23 mouse cellular contexts compared by ENCODE assay signal in the genomic region with DNA sequence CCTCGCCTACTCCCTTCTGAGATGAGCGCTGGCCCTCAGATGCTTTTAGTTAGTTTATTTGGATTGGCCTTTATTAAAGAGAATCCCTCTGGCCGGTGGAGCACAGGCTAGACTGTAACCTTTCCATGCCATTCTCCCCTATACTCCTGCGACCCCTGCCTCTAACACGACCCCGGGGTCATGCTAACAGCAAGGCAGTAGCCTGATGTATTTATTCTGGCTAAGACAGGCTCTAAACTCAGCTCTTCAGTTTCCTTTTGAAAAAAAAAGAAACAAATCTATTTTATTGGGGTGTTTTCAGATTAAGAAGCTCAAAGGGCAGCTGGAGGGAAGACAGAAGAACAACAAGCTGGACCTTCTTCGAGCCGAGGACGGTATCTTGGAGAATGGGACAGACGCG. TPM values are rescaled to one million over a fixed set of nuclear protein-coding genes. Genes with fewer than 3 reads are reported as not detected.
"Had no signal": no experiment of that assay in that cellular context is flagged by ENCODE, and none has a peak within 500 bp of the region (broad histone marks: within the 10 kb centered on the region; RNA-seq: fewer than 3 reads in every experiment).

No protein-coding gene starts in this region.

- H3K9ac ChIP-seq: intestine, embryonic 15.5 days; limb, embryonic 12.5 days; limb, embryonic 15.5 days; liver, embryonic 14.5 days; liver, postnatal 0 days; lung, embryonic 14.5 days; midbrain, embryonic 12.5 days; midbrain, embryonic 15.5 days; neural tube, embryonic 12.5 days; neural tube, embryonic 15.5 days had no signal

- H3K4me3 ChIP-seq: intestine, embryonic 15.5 days; limb, embryonic 12.5 days; limb, embryonic 15.5 days; midbrain, embryonic 12.5 days; midbrain, embryonic 15.5 days; neural tube, embryonic 12.5 days; neural tube, embryonic 15.5 days had no signal

- H3K27me3 ChIP-seq: intestine, embryonic 15.5 days; limb, embryonic 12.5 days; limb, embryonic 15.5 days; midbrain, embryonic 12.5 days; midbrain, embryonic 15.5 days; neural tube, embryonic 12.5 days; neural tube, embryonic 15.5 days had no signal

- H3K27ac ChIP-seq: intestine, embryonic 15.5 days; limb, embryonic 12.5 days; limb, embryonic 15.5 days; liver, embryonic 14.5 days; macrophage; midbrain, embryonic 12.5 days; midbrain, embryonic 15.5 days; neural tube, embryonic 12.5 days; neural tube, embryonic 15.5 days; stomach, postnatal 0 days had no signal

- H3K4me2 ChIP-seq: intestine, embryonic 15.5 days; limb, embryonic 12.5 days; limb, embryonic 15.5 days; liver, embryonic 11.5 days; lung, embryonic 14.5 days; midbrain, embryonic 12.5 days; midbrain, embryonic 15.5 days; neural tube, embryonic 12.5 days; neural tube, embryonic 15.5 days had no signal

- H3K9me3 ChIP-seq: intestine, embryonic 15.5 days; limb, embryonic 12.5 days; limb, embryonic 15.5 days; midbrain, embryonic 12.5 days; midbrain, embryonic 15.5 days; neural tube, embryonic 12.5 days; neural tube, embryonic 15.5 days had no signal

- H3K4me1 ChIP-seq: intestine, embryonic 15.5 days; limb, embryonic 12.5 days; limb, embryonic 15.5 days; midbrain, embryonic 12.5 days; midbrain, embryonic 15.5 days; neural tube, embryonic 12.5 days; neural tube, embryonic 15.5 days had no signal

- DNase-seq: layer of hippocampus, postnatal 36 days; left cerebral cortex, postnatal 4 days; liver, postnatal 0 days; lung, embryonic 14.5 days; right cerebral cortex, adult 18-20 months; right cerebral cortex, postnatal 14 days; right cerebral cortex, postnatal 4 days; thymus, adult 2 months; thymus, postnatal 14 days; thymus, postnatal 4 days had no signal

- ATAC-seq: intestine, embryonic 15.5 days; liver, postnatal 0 days; lung, postnatal 0 days; midbrain, embryonic 15.5 days had no signal

RNA-seq across cellular contexts. Expression of gene Rbm44, which starts 22.8 kb away (rescaled TPM):
- polyA plus RNA-seq: large intestine, adult 2 months had no signal
